Mouse (Mus musculus): ENCODE measurements around the gene Pnlip. TPM values are rescaled to one million over a fixed set of nuclear protein-coding genes. Genes with fewer than 3 reads are reported as not detected.

The Pnlip gene
- not detected in 2 replicates for polyA plus RNA-seq (2012; ENCODE audit: insufficient read depth, insufficient read length, missing spikeins)

GRCm38 (mm10) chr19:58652198-58652597, at the start of gene Pnlip:
TSS of gene Pnlip (plus strand) at chr19:58652498.
- Histone ChIP-seq H3K4me1 (ENCODE audit: control insufficient read depth, insufficient read depth, low read length) (no peaks in the 10 kb centered on the region), H3K27ac (ENCODE audit: insufficient read depth, low read depth, low read length) (no peak within 1 kb of the TSS), H3K4me3 (ENCODE audit: insufficient read depth, low read length) (no peak within 1 kb of the TSS)
- TF ChIP-seq POLR2A (IDR thresholded peaks at IDR 0.05; ENCODE audit: borderline replicate concordance, low read depth, low read length) (no peak), CTCF (IDR thresholded peaks at IDR 0.05; ENCODE audit: low read depth, low read length) (no peak)

- Histone ChIP-seq H3K4me3 (ENCODE audit: insufficient read depth, low read length) (no peak overlapping the region), H3K4me1 (ENCODE audit: control insufficient read depth, insufficient read depth, low read length) (no peaks in the 10 kb centered on the region), H3K27ac (ENCODE audit: insufficient read depth, low read depth, low read length) (no peak overlapping the region)
- TF ChIP-seq CTCF (IDR thresholded peaks at IDR 0.05; ENCODE audit: low read depth, low read length) = no peak
- TF ChIP-seq POLR2A (IDR thresholded peaks at IDR 0.05; ENCODE audit: borderline replicate concordance, low read depth, low read length) = no peak
These were observed 42.6 kb upstream of the Pnlip start for GRCm38 (mm10) chr19:58609716-58610115.

GRCm38 (mm10) chr19:58612745-58613144, 39.6 kb upstream of the Pnlip start:
- TF ChIP-seq POLR2A (IDR thresholded peaks at IDR 0.05; ENCODE audit: borderline replicate concordance, low read depth, low read length) = no peak
- TF ChIP-seq CTCF (IDR thresholded peaks at IDR 0.05; ENCODE audit: low read depth, low read length) = no peak
- Histone ChIP-seq H3K27ac (ENCODE audit: insufficient read depth, low read depth, low read length) (no peak overlapping the region), H3K4me3 (ENCODE audit: insufficient read depth, low read length) (no peak overlapping the region), H3K4me1 (ENCODE audit: control insufficient read depth, insufficient read depth, low read length) (no peaks in the 10 kb centered on the region)

- no peak for TF ChIP-seq CTCF (IDR thresholded peaks at IDR 0.05; ENCODE audit: low read depth, low read length)
- TF ChIP-seq POLR2A (IDR thresholded peaks at IDR 0.05; ENCODE audit: borderline replicate concordance, low read depth, low read length) = no peak
- no peak overlapping the region for H3K4me3 ChIP-seq (ENCODE audit: insufficient read depth, low read length)
- H3K27ac ChIP-seq (ENCODE audit: insufficient read depth, low read depth, low read length) = no peak overlapping the region
These were observed 35.7 kb upstream of the Pnlip start for GRCm38 (mm10) chr19:58616606-58617005.

GRCm38 (mm10) chr19:58620661-58621060, 31.6 kb upstream of the Pnlip start:
- TF ChIP-seq CTCF (IDR thresholded peaks at IDR 0.05; ENCODE audit: low read depth, low read length) = no peak
- no peak for TF ChIP-seq POLR2A (IDR thresholded peaks at IDR 0.05; ENCODE audit: borderline replicate concordance, low read depth, low read length)
- no peaks in the 10 kb centered on the region for H3K4me1 ChIP-seq (ENCODE audit: control insufficient read depth, insufficient read depth, low read length)
- H3K4me3 ChIP-seq (ENCODE audit: insufficient read depth, low read length) = no peak overlapping the region
- H3K27ac ChIP-seq (ENCODE audit: insufficient read depth, low read depth, low read length) = no peak overlapping the region

More at GRCm38 (mm10) chr19:58616606-58617005, 35.7 kb upstream of the Pnlip start:
- H3K4me1 ChIP-seq (ENCODE audit: control insufficient read depth, insufficient read depth, low read length) = no peaks in the 10 kb centered on the region

GRCm38 (mm10) chr19:58621646-58622045, 30.7 kb upstream of the Pnlip start:
- no peak overlapping the region for H3K27ac ChIP-seq (ENCODE audit: insufficient read depth, low read depth, low read length)
- TF ChIP-seq POLR2A (IDR thresholded peaks at IDR 0.05; ENCODE audit: borderline replicate concordance, low read depth, low read length) = no peak
- TF ChIP-seq CTCF (IDR thresholded peaks at IDR 0.05; ENCODE audit: low read depth, low read length) = no peak
- no peak overlapping the region for H3K4me3 ChIP-seq (ENCODE audit: insufficient read depth, low read length)
- H3K4me1 ChIP-seq (ENCODE audit: control insufficient read depth, insufficient read depth, low read length) = no peaks in the 10 kb centered on the region

GRCm38 (mm10) chr19:58624799-58625198, 27.5 kb upstream of the Pnlip start:
- H3K27ac ChIP-seq (ENCODE audit: insufficient read depth, low read depth, low read length) = no peak overlapping the region
- TF ChIP-seq CTCF (IDR thresholded peaks at IDR 0.05; ENCODE audit: low read depth, low read length) = no peak
- no peak for TF ChIP-seq POLR2A (IDR thresholded peaks at IDR 0.05; ENCODE audit: borderline replicate concordance, low read depth, low read length)
- H3K4me3 ChIP-seq (ENCODE audit: insufficient read depth, low read length) = no peak overlapping the region
- H3K4me1 ChIP-seq (ENCODE audit: control insufficient read depth, insufficient read depth, low read length) = no peaks in the 10 kb centered on the region

GRCm38 (mm10) chr19:58625254-58625947, 26.9 kb upstream of the Pnlip start:
- Histone ChIP-seq H3K4me1 (ENCODE audit: control insufficient read depth, insufficient read depth, low read length) (no peaks in the 10 kb centered on the region), H3K4me3 (ENCODE audit: insufficient read depth, low read length) (no peak overlapping the region), H3K27ac (ENCODE audit: insufficient read depth, low read depth, low read length) (no peak overlapping the region)
- TF ChIP-seq CTCF (IDR thresholded peaks at IDR 0.05; ENCODE audit: low read depth, low read length) = no peak
- TF ChIP-seq POLR2A (IDR thresholded peaks at IDR 0.05; ENCODE audit: borderline replicate concordance, low read depth, low read length) = no peak

- TF ChIP-seq POLR2A (IDR thresholded peaks at IDR 0.05; ENCODE audit: borderline replicate concordance, low read depth, low read length) = no peak
- peak; percentile 37; the same call in 1 of the 2 replicates for TF ChIP-seq CTCF (IDR thresholded peaks at IDR 0.05; ENCODE audit: low read depth, low read length)
- no peak overlapping the region for H3K27ac ChIP-seq (ENCODE audit: insufficient read depth, low read depth, low read length)
- H3K4me1 ChIP-seq (ENCODE audit: control insufficient read depth, insufficient read depth, low read length) = no peaks in the 10 kb centered on the region
These were observed 24.6 kb upstream of the Pnlip start for GRCm38 (mm10) chr19:58627406-58628337.

More at GRCm38 (mm10) chr19:58627406-58628337, 24.6 kb upstream of the Pnlip start:
- H3K4me3 ChIP-seq (ENCODE audit: insufficient read depth, low read length) = no peak overlapping the region

Data from bone marrow macrophage, adult 2 months (primary cell).